Mouse (Mus musculus) heart, adult 2 months (tissue): ENCODE results near the gene Vmn1r70. TPM values are rescaled to one million over a fixed set of nuclear protein-coding genes. Genes with fewer than 3 reads are reported as not detected.

Experiments used
- DNase-seq, 2 experiments: peaks; one replicate each; pipeline ENCODE4 v3.0.0; 2021
- H3K27ac ChIP-seq: fragments of 200-600 bp; 2 replicates; pipeline ENCODE4 v1.8.1; 2022
- H3K27me3 ChIP-seq: fragments of 200-500 bp; 2 replicates; pipeline ENCODE4 v1.6.1; 2012; ENCODE audit warnings: mild to moderate bottlenecking, low read length, inconsistent platforms, mixed read lengths; ENCODE audit not compliant: control insufficient read depth, insufficient read depth
- H3K36me3 ChIP-seq: fragments of 200-500 bp; 2 replicates; pipeline ENCODE4 v1.6.1; 2012; ENCODE audit warnings: low read length, inconsistent platforms; ENCODE audit not compliant: control insufficient read depth, insufficient read depth
- H3K4me1 ChIP-seq: fragments of 200-500 bp; 2 replicates; pipeline ENCODE4 v1.6.1; 2011; ENCODE audit warnings: low read length; ENCODE audit not compliant: control insufficient read depth, insufficient read depth
- H3K4me3 ChIP-seq: fragments of 200-600 bp; 2 replicates; pipeline ENCODE4 v1.8.1; 2022
- H3K79me2 ChIP-seq: fragments of 200-500 bp; replicated peaks from 2 replicates; pipeline ENCODE4 v1.6.1; 2012; ENCODE audit warnings: mild to moderate bottlenecking, inconsistent platforms, low read length, moderate library complexity, mixed read lengths; ENCODE audit not compliant: control insufficient read depth, insufficient read depth
- H3K9ac ChIP-seq: fragments of 200-500 bp; 2 replicates; pipeline ENCODE4 v1.6.1; 2012; ENCODE audit warnings: low read depth, mild to moderate bottlenecking, control low read depth, inconsistent platforms, low read length, mixed read lengths
- CTCF ChIP-seq: fragments of 200-600 bp; IDR thresholded peaks from 2 replicates; pipeline ENCODE4 v1.8.1; 2022; ENCODE audit warnings: antibody characterized with exemption, mild to moderate bottlenecking, moderate library complexity
- EP300 ChIP-seq: fragments of 200-500 bp; IDR thresholded peaks from 2 replicates; pipeline ENCODE4 v1.6.1; 2011; ENCODE audit warnings: low read depth, low read length, control low read depth; ENCODE audit not compliant: insufficient read depth
- POLR2A ChIP-seq: fragments of 200-500 bp; IDR thresholded peaks from 2 replicates; pipeline ENCODE4 v1.6.1; 2011; ENCODE audit warnings: mild to moderate bottlenecking, low read depth, low read length, control low read depth; ENCODE audit not compliant: insufficient read depth
- WGBS: fragments of 180-500 bp; shearing (Covaris S2); methylation state at CpG from one replicate; pipeline ENCODE4 v1.1.7; 2018; 5-methylcytosine and 5-hydroxymethylcytosine counted together
- intact Hi-C: fragments of 180-260 bp; cut with DNase I; formaldehyde crosslinking; loops from one replicate; pipeline ENCODE4 v1.15.1; 2025
- long read RNA-seq: library from polyadenylated mRNA; stranded (forward); transcript quantifications from one replicate; pipeline ENCODE4 v2.0.0, GENCODE M21; 2021
- polyA plus RNA-seq: library from polyadenylated mRNA; depleted of rRNA; stranded (reverse); fragments of >200 nt; gene quantifications from 2 replicates; pipeline ENCODE4 v1.2.3, GENCODE M21; 2012; rRNA removed
- total RNA-seq, 2 experiments: library from RNA; stranded (reverse); gene quantifications; 2 replicates each; pipeline ENCODE4 v1.2.3; 2021

The Vmn1r70 gene
- total RNA-seq (not detected), polyA plus RNA-seq (not detected in 2 replicates)
- long read RNA-seq, result 0 reads

DNA sequence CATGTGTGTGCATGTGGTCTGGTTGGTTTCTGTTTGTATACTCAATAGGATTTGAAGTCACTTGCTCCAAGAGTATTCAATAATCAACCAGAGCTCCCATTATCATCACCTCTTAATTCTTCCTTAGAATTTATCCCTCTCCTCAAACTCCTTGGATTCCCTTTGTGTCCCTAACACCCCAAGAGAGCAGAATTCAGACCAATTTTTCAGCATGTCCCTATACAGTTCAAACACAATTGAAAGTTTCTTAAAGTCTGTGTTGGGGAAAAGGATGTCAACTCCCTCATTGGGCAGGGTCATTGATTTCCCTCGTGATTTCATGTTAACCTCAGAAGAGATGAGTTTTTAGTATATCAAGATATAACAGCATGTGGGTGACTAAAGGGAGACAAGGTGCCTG is at the start of gene Vmn1r70:
Gene Vmn1r70 (plus strand): TSS at position 301 of the 400 bp plus-strand sequence.
- H3K9ac ChIP-seq, result no peak within 1 kb of the TSS
- intact Hi-C loops, result no loop called here
- no peak within 1 kb of the TSS for H3K4me3 ChIP-seq
- DNase-seq, result no peak
- no peaks in the 10 kb centered on the region for H3K27me3 ChIP-seq
- 33% methylated on average over 1 of the region's 1 CpGs for WGBS
- no peak within 1 kb of the TSS for H3K27ac ChIP-seq
- H3K4me1 ChIP-seq, result no peaks in the 10 kb centered on the region
- no peak for TF ChIP-seq CTCF
- TF ChIP-seq POLR2A, result no peak
- TF ChIP-seq EP300, result no peak
- H3K36me3 ChIP-seq, result no peaks in the 10 kb centered on the region
- no peaks in the 10 kb centered on the region for H3K79me2 ChIP-seq

DNA sequence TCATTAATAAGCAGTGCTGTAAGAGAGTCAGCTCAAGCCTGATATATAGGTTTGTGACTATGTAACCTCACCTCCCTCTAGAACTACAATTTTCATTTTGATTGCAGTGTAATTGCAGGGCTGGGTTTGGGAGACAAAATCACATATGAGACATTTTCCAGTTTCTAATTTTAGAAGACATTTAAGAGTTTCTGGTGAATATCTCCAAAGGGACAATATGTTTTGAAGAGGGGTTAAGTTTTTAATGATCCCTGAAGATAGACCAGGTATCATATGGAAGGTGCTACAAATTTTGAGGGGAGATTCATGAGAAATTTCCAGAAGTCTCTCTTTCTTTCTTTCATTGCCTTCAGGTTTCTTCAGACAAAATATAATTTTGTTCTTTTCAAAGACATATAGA is 17.8 kb upstream of the Vmn1r70 start, which contains the start of gene Vmn1r69:
Gene Vmn1r69 (minus strand): TSS at position 101 of the 400 bp plus-strand sequence.
- Histone ChIP-seq H3K4me1 (no peaks in the 10 kb centered on the region), H3K4me3 (no peak within 1 kb of the TSS), H3K27me3 (no peaks in the 10 kb centered on the region), H3K36me3 (no peaks in the 10 kb centered on the region), H3K9ac (no peak within 1 kb of the TSS), H3K79me2 (no peaks in the 10 kb centered on the region), H3K27ac (no peak within 1 kb of the TSS)
- no peak for DNase-seq
- intact Hi-C loops, result no loop called here
- TF ChIP-seq POLR2A (no peak), CTCF (no peak)

Other genes starting within 250 kb of the Vmn1r70 start
- not detected for gene Vmn1r67, start 188.2 kb upstream of the Vmn1r70 start, total RNA-seq
- not detected in 2 replicates for gene Vmn1r67, start 188.2 kb upstream of the Vmn1r70 start, polyA plus RNA-seq
- gene Zik1, start 136.1 kb upstream of the Vmn1r70 start, total RNA-seq, result 1 to 10 TPM; 1.6 to 2.2 TPM
- 0.59 and 0.85 TPM in 2 replicates for gene Zik1, start 136.1 kb upstream of the Vmn1r70 start, polyA plus RNA-seq
- not detected for gene Vmn1r68, start 73.0 kb upstream of the Vmn1r70 start, total RNA-seq
- not detected in 2 replicates for gene Vmn1r68, start 73.0 kb upstream of the Vmn1r70 start, polyA plus RNA-seq
- not detected for gene Vmn1r69, start 17.9 kb upstream of the Vmn1r70 start, total RNA-seq
- gene Vmn1r69, start 17.9 kb upstream of the Vmn1r70 start, polyA plus RNA-seq, result not detected in 2 replicates
- not detected for gene Nlrp4b, start 56.3 kb downstream of the Vmn1r70 start, total RNA-seq
- not detected in 2 replicates for gene Nlrp4b, start 56.3 kb downstream of the Vmn1r70 start, polyA plus RNA-seq
- not detected for gene Vmn1r71, start 122.8 kb downstream of the Vmn1r70 start, total RNA-seq
- gene Vmn1r71, start 122.8 kb downstream of the Vmn1r70 start, polyA plus RNA-seq, result not detected in 2 replicates